Mouse (Mus musculus): Measurements from ENCODE around the gene Olfr1443. TPM values are rescaled to one million over a fixed set of nuclear protein-coding genes. Genes with fewer than 3 reads are reported as not detected.
"Not testable (repeated sequence)": the region's sequence is repeated elsewhere in the genome, so short reads cannot be mapped to it uniquely, and the experiment has no call there.

The Olfr1443 gene
- polyA plus RNA-seq (2012; rRNA removed), result not detected in 2 replicates

GRCm38 (mm10) chr19:12677812-12678211 is at the start of gene Olfr1443:
Gene Olfr1443 (plus strand): TSS chr19:12678112.
- TF ChIP-seq CTCF (IDR thresholded peaks at IDR 0.05; ENCODE audit: extremely low read depth, insufficient read length, insufficient replicate concordance, low read depth, low read length) (no peak), POLR2A (IDR thresholded peaks at IDR 0.05; ENCODE audit: low read depth, low read length) (no peak)
- Histone ChIP-seq H3K27ac (ENCODE audit: insufficient read depth, low read depth, low read length) (no peak within 1 kb of the TSS), H3K4me1 (ENCODE audit: control insufficient read depth, insufficient read depth, insufficient read length, low read length) (no peaks in the 10 kb centered on the region), H3K27me3 (ENCODE audit: control insufficient read depth, insufficient read depth, low read length) (no peaks in the 10 kb centered on the region), H3K36me3 (ENCODE audit: control insufficient read depth, insufficient read depth, low read length) (no peaks in the 10 kb centered on the region), H3K4me3 (ENCODE audit: low read depth, low read length) (no peak within 1 kb of the TSS)
- WGBS, result 76% methylated on average over 3 of the region's 3 CpGs

GRCm38 (mm10) chr19:12633176-12633575 is 44.7 kb upstream of the Olfr1443 start, which contains the start of gene Glyat:
Gene Glyat (plus strand): TSS chr19:12633308.
- H3K27me3 ChIP-seq (ENCODE audit: control insufficient read depth, insufficient read depth, low read length), result no peaks in the 10 kb centered on the region
- 24% methylated on average over 4 of the region's 4 CpGs for WGBS
- TF ChIP-seq CTCF (IDR thresholded peaks at IDR 0.05; ENCODE audit: extremely low read depth, insufficient read length, insufficient replicate concordance, low read depth, low read length), result no peak
- H3K4me1 ChIP-seq (ENCODE audit: control insufficient read depth, insufficient read depth, insufficient read length, low read length), result no peaks in the 10 kb centered on the region
- H3K36me3 ChIP-seq (ENCODE audit: control insufficient read depth, insufficient read depth, low read length), result no peaks in the 10 kb centered on the region
- H3K4me3 ChIP-seq (ENCODE audit: low read depth, low read length), result no peak within 1 kb of the TSS
- H3K27ac ChIP-seq (ENCODE audit: insufficient read depth, low read depth, low read length), result no peak within 1 kb of the TSS

- Histone ChIP-seq H3K27me3 (ENCODE audit: control insufficient read depth, insufficient read depth, low read length) (no peaks in the 10 kb centered on the region), H3K4me1 (ENCODE audit: control insufficient read depth, insufficient read depth, insufficient read length, low read length) (no peaks in the 10 kb centered on the region), H3K4me3 (ENCODE audit: low read depth, low read length) (no peak overlapping the region), H3K27ac (ENCODE audit: insufficient read depth, low read depth, low read length) (no peak overlapping the region), H3K36me3 (ENCODE audit: control insufficient read depth, insufficient read depth, low read length) (no peaks in the 10 kb centered on the region)
- TF ChIP-seq CTCF (IDR thresholded peaks at IDR 0.05; ENCODE audit: extremely low read depth, insufficient read length, insufficient replicate concordance, low read depth, low read length), result no peak
- 74% methylated on average over 3 of the region's 3 CpGs for WGBS
Observed at GRCm38 (mm10) chr19:12634259-12634658, 43.7 kb upstream of the Olfr1443 start.

- 85% methylated on average over 4 of the region's 4 CpGs for WGBS
- H3K4me1 ChIP-seq (ENCODE audit: control insufficient read depth, insufficient read depth, insufficient read length, low read length), result no peaks in the 10 kb centered on the region
- no peaks in the 10 kb centered on the region for H3K27me3 ChIP-seq (ENCODE audit: control insufficient read depth, insufficient read depth, low read length)
- H3K4me3 ChIP-seq (ENCODE audit: low read depth, low read length), result no peak overlapping the region
- TF ChIP-seq POLR2A (IDR thresholded peaks at IDR 0.05; ENCODE audit: low read depth, low read length), result no peak
- no peak for TF ChIP-seq CTCF (IDR thresholded peaks at IDR 0.05; ENCODE audit: extremely low read depth, insufficient read length, insufficient replicate concordance, low read depth, low read length)
- no peak overlapping the region for H3K27ac ChIP-seq (ENCODE audit: insufficient read depth, low read depth, low read length)
- no peaks in the 10 kb centered on the region for H3K36me3 ChIP-seq (ENCODE audit: control insufficient read depth, insufficient read depth, low read length)
Observed at GRCm38 (mm10) chr19:12634963-12635362, 42.9 kb upstream of the Olfr1443 start.

- no peaks in the 10 kb centered on the region for H3K36me3 ChIP-seq (ENCODE audit: control insufficient read depth, insufficient read depth, low read length)
- no peaks in the 10 kb centered on the region for H3K27me3 ChIP-seq (ENCODE audit: control insufficient read depth, insufficient read depth, low read length)
- H3K4me1 ChIP-seq (ENCODE audit: control insufficient read depth, insufficient read depth, insufficient read length, low read length), result no peaks in the 10 kb centered on the region
- no peak for TF ChIP-seq CTCF (IDR thresholded peaks at IDR 0.05; ENCODE audit: extremely low read depth, insufficient read length, insufficient replicate concordance, low read depth, low read length)
- no peak for TF ChIP-seq POLR2A (IDR thresholded peaks at IDR 0.05; ENCODE audit: low read depth, low read length)
- no peak overlapping the region for H3K4me3 ChIP-seq (ENCODE audit: low read depth, low read length)
- 47% methylated on average over 3 of the region's 3 CpGs for WGBS
- H3K27ac ChIP-seq (ENCODE audit: insufficient read depth, low read depth, low read length), result no peak overlapping the region
Observed at GRCm38 (mm10) chr19:12636863-12637262, 41.0 kb upstream of the Olfr1443 start.

- TF ChIP-seq CTCF (IDR thresholded peaks at IDR 0.05; ENCODE audit: extremely low read depth, insufficient read length, insufficient replicate concordance, low read depth, low read length) (no peak), POLR2A (IDR thresholded peaks at IDR 0.05; ENCODE audit: low read depth, low read length) (no peak)
- 54% methylated on average over 1 of the region's 1 CpGs for WGBS
Observed at GRCm38 (mm10) chr19:12638049-12638448, 39.9 kb upstream of the Olfr1443 start.

GRCm38 (mm10) chr19:12649511-12649910 is 28.4 kb upstream of the Olfr1443 start:
- H3K4me3 ChIP-seq (ENCODE audit: low read depth, low read length), result no peak overlapping the region
- TF ChIP-seq CTCF (IDR thresholded peaks at IDR 0.05; ENCODE audit: extremely low read depth, insufficient read length, insufficient replicate concordance, low read depth, low read length) (no peak), POLR2A (IDR thresholded peaks at IDR 0.05; ENCODE audit: low read depth, low read length) (no peak)
- no peaks in the 10 kb centered on the region for H3K4me1 ChIP-seq (ENCODE audit: control insufficient read depth, insufficient read depth, insufficient read length, low read length)
- H3K27me3 ChIP-seq (ENCODE audit: control insufficient read depth, insufficient read depth, low read length), result no peaks in the 10 kb centered on the region
- H3K27ac ChIP-seq (ENCODE audit: insufficient read depth, low read depth, low read length), result no peak overlapping the region
- H3K36me3 ChIP-seq (ENCODE audit: control insufficient read depth, insufficient read depth, low read length), result no peaks in the 10 kb centered on the region

More at GRCm38 (mm10) chr19:12638049-12638448, 39.9 kb upstream of the Olfr1443 start:
- H3K36me3 ChIP-seq (ENCODE audit: control insufficient read depth, insufficient read depth, low read length), result no peaks in the 10 kb centered on the region
- no peak overlapping the region for H3K4me3 ChIP-seq (ENCODE audit: low read depth, low read length)
- no peaks in the 10 kb centered on the region for H3K27me3 ChIP-seq (ENCODE audit: control insufficient read depth, insufficient read depth, low read length)
- H3K4me1 ChIP-seq (ENCODE audit: control insufficient read depth, insufficient read depth, insufficient read length, low read length), result no peaks in the 10 kb centered on the region
- no peak overlapping the region for H3K27ac ChIP-seq (ENCODE audit: insufficient read depth, low read depth, low read length)

- Histone ChIP-seq H3K27me3 (ENCODE audit: control insufficient read depth, insufficient read depth, low read length) (no peaks in the 10 kb centered on the region), H3K36me3 (ENCODE audit: control insufficient read depth, insufficient read depth, low read length) (no peaks in the 10 kb centered on the region), H3K4me1 (ENCODE audit: control insufficient read depth, insufficient read depth, insufficient read length, low read length) (no peaks in the 10 kb centered on the region), H3K27ac (ENCODE audit: insufficient read depth, low read depth, low read length) (no peak overlapping the region), H3K4me3 (ENCODE audit: low read depth, low read length) (no peak overlapping the region)
- WGBS, result 30% methylated on average over 1 of the region's 1 CpGs
- TF ChIP-seq POLR2A (IDR thresholded peaks at IDR 0.05; ENCODE audit: low read depth, low read length), result no peak
- no peak for TF ChIP-seq CTCF (IDR thresholded peaks at IDR 0.05; ENCODE audit: extremely low read depth, insufficient read length, insufficient replicate concordance, low read depth, low read length)
Observed at GRCm38 (mm10) chr19:12666156-12666555, 11.8 kb upstream of the Olfr1443 start.

- H3K36me3 ChIP-seq (ENCODE audit: control insufficient read depth, insufficient read depth, low read length); H3K27me3 ChIP-seq (ENCODE audit: control insufficient read depth, insufficient read depth, low read length); H3K27ac ChIP-seq (ENCODE audit: insufficient read depth, low read depth, low read length); H3K4me1 ChIP-seq (ENCODE audit: control insufficient read depth, insufficient read depth, insufficient read length, low read length); H3K4me3 ChIP-seq (ENCODE audit: low read depth, low read length): not testable (repeated sequence)
- 84% methylated on average over 3 of the region's 3 CpGs for WGBS
Observed at GRCm38 (mm10) chr19:12668601-12669000, 9.3 kb upstream of the Olfr1443 start.
